Mouse (Mus musculus): ENCODE data around the gene Slc35f6. TPM values are rescaled to one million over a fixed set of nuclear protein-coding genes. Genes with fewer than 3 reads are reported as not detected.
"Not testable (repeated sequence)": the region's sequence is repeated elsewhere in the genome, so short reads cannot be mapped to it uniquely, and the experiment has no call there.

Gene Slc35f6
- polyA plus RNA-seq, 1 experiment from 2014 or later = 29.5 TPM

GRCm38 (mm10) chr5:30678722-30679296 is 31.1 kb downstream of the Slc35f6 start:
- Histone ChIP-seq H3K4me2 (replicated peaks) (no peak overlapping the region), H3K9me3 (no peaks in the 10 kb centered on the region), H3K27ac (no peak overlapping the region), H3K36me3 (peaks cover 13% of the 10 kb centered on the region), H3K4me1 (replicated peaks) (no peaks in the 10 kb centered on the region), H3K4me3 (replicated peaks) (no peak overlapping the region), H3K27me3 (no peaks in the 10 kb centered on the region), H3K9ac (replicated peaks) (no peak overlapping the region)
- WGBS = 94% methylated on average over 4 of the region's 4 CpGs
- no peak for ATAC-seq

- Histone ChIP-seq H3K27me3 (no peaks in the 10 kb centered on the region), H3K27ac (no peak overlapping the region), H3K4me3 (replicated peaks) (no peak overlapping the region), H3K9me3 (no peaks in the 10 kb centered on the region), H3K36me3 (peaks cover 10% of the 10 kb centered on the region), H3K4me1 (replicated peaks) (no peaks in the 10 kb centered on the region), H3K9ac (replicated peaks) (no peak overlapping the region), H3K4me2 (replicated peaks) (no peak overlapping the region)
- 87% methylated on average over 5 of the region's 5 CpGs for WGBS
- no peak for ATAC-seq
Measured at GRCm38 (mm10) chr5:30679593-30679992, 31.9 kb downstream of the Slc35f6 start.

- Histone ChIP-seq H3K27ac (no peak overlapping the region), H3K4me1 (replicated peaks) (no peaks in the 10 kb centered on the region), H3K9ac (replicated peaks) (no peak overlapping the region), H3K27me3 (no peaks in the 10 kb centered on the region), H3K36me3 (no peaks in the 10 kb centered on the region), H3K4me2 (replicated peaks) (no peak overlapping the region), H3K9me3 (no peaks in the 10 kb centered on the region), H3K4me3 (replicated peaks) (no peak overlapping the region)
- WGBS = 94% methylated on average over 5 of the region's 5 CpGs
- ATAC-seq = no peak
Measured at GRCm38 (mm10) chr5:30681970-30682369, 34.2 kb downstream of the Slc35f6 start.

DNA sequence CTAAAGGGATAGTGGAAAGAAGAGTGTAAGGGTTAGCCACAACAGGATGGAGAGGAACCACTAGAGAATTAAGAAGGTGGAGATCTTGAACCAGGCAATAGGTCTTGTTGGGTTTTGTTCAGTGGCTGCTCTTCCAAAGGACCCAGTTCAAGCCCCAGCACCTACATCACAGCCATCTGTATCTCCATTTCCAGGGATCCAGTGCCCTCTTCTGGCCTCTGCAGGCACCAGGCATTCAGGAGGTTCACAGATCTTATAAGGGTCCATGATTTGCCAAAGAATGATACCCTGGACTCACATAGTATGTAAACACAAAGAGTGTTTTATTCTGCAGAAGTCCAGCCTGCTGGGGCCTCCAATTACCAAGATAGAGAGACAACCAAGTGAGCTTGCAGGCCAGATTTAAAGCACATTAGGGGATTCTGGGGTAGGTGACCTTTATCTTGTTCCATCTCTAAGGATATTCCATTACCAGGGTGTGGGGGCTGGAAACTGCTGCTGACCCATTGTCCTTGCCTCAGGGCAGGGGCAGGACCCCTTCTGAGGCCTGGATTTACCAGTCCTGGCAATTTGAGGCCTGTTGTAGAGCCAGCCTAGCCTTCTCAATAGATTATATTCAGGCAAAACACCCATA is 35.4 kb downstream of the Slc35f6 start:
- H3K36me3 ChIP-seq = no peaks in the 10 kb centered on the region
- H3K27me3 ChIP-seq = no peaks in the 10 kb centered on the region
- no peak overlapping the region for H3K4me3 ChIP-seq (replicated peaks)
- H3K27ac ChIP-seq = no peak overlapping the region
- no peak overlapping the region for H3K9ac ChIP-seq (replicated peaks)
- no peak for ATAC-seq
- no peaks in the 10 kb centered on the region for H3K9me3 ChIP-seq
- no peaks in the 10 kb centered on the region for H3K4me1 ChIP-seq (replicated peaks)
- no peak overlapping the region for H3K4me2 ChIP-seq (replicated peaks)

DNA sequence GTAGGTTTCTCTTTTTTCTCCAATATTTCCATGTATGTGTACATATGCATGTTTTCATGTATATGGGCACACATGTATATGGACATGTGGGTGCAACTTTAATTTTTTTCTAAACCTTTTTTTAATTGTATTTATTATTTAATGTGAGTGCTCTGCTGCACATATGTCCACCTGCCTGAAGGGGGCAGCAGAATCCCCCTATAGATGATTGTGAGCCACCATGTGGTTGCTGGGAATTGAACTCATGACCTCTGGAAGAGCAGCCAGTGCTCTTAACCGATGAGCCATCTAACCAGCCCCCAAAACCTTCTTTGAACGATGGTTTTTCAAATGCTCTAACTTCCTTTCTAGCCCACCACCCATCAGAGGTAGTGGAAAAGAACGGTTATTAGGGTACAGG is 36.3 kb downstream of the Slc35f6 start:
- no peaks in the 10 kb centered on the region for H3K9me3 ChIP-seq
- H3K36me3 ChIP-seq = no peaks in the 10 kb centered on the region
- no peak overlapping the region for H3K4me3 ChIP-seq (replicated peaks)
- H3K27me3 ChIP-seq = no peaks in the 10 kb centered on the region
- H3K4me2 ChIP-seq (replicated peaks) = no peak overlapping the region
- H3K4me1 ChIP-seq (replicated peaks) = no peaks in the 10 kb centered on the region
- ATAC-seq = no peak
- WGBS = 82% methylated on average over 3 of the region's 3 CpGs
- H3K9ac ChIP-seq (replicated peaks) = no peak overlapping the region
- no peak overlapping the region for H3K27ac ChIP-seq

GRCm38 (mm10) chr5:30686781-30687180 is 39.0 kb downstream of the Slc35f6 start:
- ATAC-seq = no peak
- no peak overlapping the region for H3K27ac ChIP-seq
- 71% methylated on average over 3 of the region's 3 CpGs for WGBS
- H3K36me3 ChIP-seq = no peaks in the 10 kb centered on the region
- no peak overlapping the region for H3K9ac ChIP-seq (replicated peaks)
- H3K4me2 ChIP-seq (replicated peaks) = no peak overlapping the region
- H3K9me3 ChIP-seq = no peaks in the 10 kb centered on the region
- H3K4me3 ChIP-seq (replicated peaks) = no peak overlapping the region
- no peaks in the 10 kb centered on the region for H3K27me3 ChIP-seq
- no peaks in the 10 kb centered on the region for H3K4me1 ChIP-seq (replicated peaks)

- no peaks in the 10 kb centered on the region for H3K36me3 ChIP-seq
- no peak overlapping the region for H3K4me3 ChIP-seq (replicated peaks)
- no peaks in the 10 kb centered on the region for H3K4me1 ChIP-seq (replicated peaks)
- H3K27ac ChIP-seq = no peak overlapping the region
- 0 out of 2 replicates have a peak, but pooled peaks cover 5% of the 10 kb centered on the region for H3K27me3 ChIP-seq
- H3K9ac ChIP-seq (replicated peaks) = no peak overlapping the region
- no peaks in the 10 kb centered on the region for H3K9me3 ChIP-seq
- H3K4me2 ChIP-seq (replicated peaks) = no peak overlapping the region
- 90% methylated on average over 8 of the region's 8 CpGs for WGBS
- ATAC-seq = no peak
Measured at GRCm38 (mm10) chr5:30700361-30701000, 52.7 kb downstream of the Slc35f6 start.

DNA sequence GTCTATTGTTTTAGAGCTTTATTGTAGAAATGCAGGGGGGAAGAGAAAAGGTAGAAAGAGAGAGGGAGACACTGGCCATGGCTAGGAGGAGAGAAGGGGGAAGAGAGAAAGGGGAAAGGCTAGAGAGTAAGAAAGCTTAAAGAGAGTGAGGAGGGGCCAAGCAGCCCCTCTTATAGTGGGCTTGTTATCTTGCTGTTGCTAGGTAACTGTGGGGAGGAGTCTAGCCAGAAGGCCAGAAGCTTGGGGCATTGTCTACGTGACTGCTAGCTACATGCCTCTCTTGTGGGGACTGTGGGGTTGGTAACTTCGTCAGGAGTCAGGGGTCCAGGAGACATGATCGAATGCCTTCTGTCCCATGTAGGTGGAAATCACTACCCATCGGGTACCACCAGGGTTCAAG is 53.6 kb downstream of the Slc35f6 start:
- H3K4me1 ChIP-seq (replicated peaks); ATAC-seq; H3K9me3 ChIP-seq; H3K27ac ChIP-seq; H3K4me2 ChIP-seq (replicated peaks); H3K36me3 ChIP-seq; H3K4me3 ChIP-seq (replicated peaks); H3K9ac ChIP-seq (replicated peaks); H3K27me3 ChIP-seq: not testable (repeated sequence)
- 35% methylated on average over 4 of the region's 4 CpGs for WGBS

DNA sequence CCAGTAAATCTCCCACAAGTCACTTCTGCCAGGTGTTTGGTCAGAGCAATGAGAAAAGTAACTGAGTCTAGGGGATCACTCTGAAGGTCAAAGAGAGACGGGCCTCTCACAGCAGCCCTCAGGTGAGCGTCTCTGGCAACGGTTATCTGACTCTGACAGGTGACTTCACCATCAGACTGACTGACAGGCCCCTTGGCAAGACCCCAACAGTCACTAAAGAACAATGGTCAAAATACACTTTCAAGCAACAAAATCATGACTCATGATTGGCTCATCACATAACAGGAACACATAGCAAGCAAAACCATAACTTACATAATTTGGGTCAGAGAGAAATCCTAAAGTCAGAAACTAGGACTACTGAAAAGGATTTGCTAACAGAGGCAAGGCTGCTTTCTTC is 54.1 kb downstream of the Slc35f6 start:
- WGBS = 94% methylated on average over 3 of the region's 3 CpGs
- H3K4me1 ChIP-seq (replicated peaks) = no peaks in the 10 kb centered on the region
- H3K4me2 ChIP-seq (replicated peaks) = no peak overlapping the region
- no peak overlapping the region for H3K4me3 ChIP-seq (replicated peaks)
- H3K9ac ChIP-seq (replicated peaks) = no peak overlapping the region
- H3K27me3 ChIP-seq = 0 out of 2 replicates have a peak, but pooled peaks cover 5% of the 10 kb centered on the region
- no peak for ATAC-seq
- H3K9me3 ChIP-seq = no peaks in the 10 kb centered on the region
- no peak overlapping the region for H3K27ac ChIP-seq
- H3K36me3 ChIP-seq = no peaks in the 10 kb centered on the region

Small RNAs within 50 kb of the gene (microRNA-seq; reads per million reads assigned to microRNA genes)
- gene Mir5625 = not detected

Other genes starting within 250 kb of the Slc35f6 start
- 1.2 and 1.6 TPM in 2 replicates for gene Otof, start 186.0 kb upstream of the Slc35f6 start, polyA plus RNA-seq (2015; fragmentation: Nextera tagmentation; extraction: Ambion mirVana)
- 0.48 TPM in 1 of 2 replicates, not detected in the other for gene 1700001C02Rik, start 181.9 kb upstream of the Slc35f6 start, polyA plus RNA-seq (2015; fragmentation: Nextera tagmentation; extraction: Ambion mirVana)
- not detected in 2 replicates for gene Cib4, start 102.1 kb upstream of the Slc35f6 start, polyA plus RNA-seq (2015; fragmentation: Nextera tagmentation; extraction: Ambion mirVana)
- 1.9 and 2.0 TPM in 2 replicates for gene Kcnk3, start 59.8 kb upstream of the Slc35f6 start, polyA plus RNA-seq (2015; fragmentation: Nextera tagmentation; extraction: Ambion mirVana)
- gene Cenpa, start 18.8 kb downstream of the Slc35f6 start, polyA plus RNA-seq (2015; fragmentation: Nextera tagmentation; extraction: Ambion mirVana) = 120 and 122 TPM in 2 replicates
- 195 and 200 TPM in 2 replicates for gene Dpysl5, start 63.6 kb downstream of the Slc35f6 start, polyA plus RNA-seq (2015; fragmentation: Nextera tagmentation; extraction: Ambion mirVana)
- gene Mapre3, start 166.7 kb downstream of the Slc35f6 start, polyA plus RNA-seq (2015; fragmentation: Nextera tagmentation; extraction: Ambion mirVana) = 111 and 113 TPM in 2 replicates
- gene Tmem214, start 220.1 kb downstream of the Slc35f6 start, polyA plus RNA-seq (2015; fragmentation: Nextera tagmentation; extraction: Ambion mirVana) = 57.7 and 59.7 TPM in 2 replicates
- 23.3 and 29.2 TPM in 2 replicates for gene Agbl5, start 240.8 kb downstream of the Slc35f6 start, polyA plus RNA-seq (2015; fragmentation: Nextera tagmentation; extraction: Ambion mirVana)

Data from midbrain, embryonic 13.5 days (tissue).